Mouse (Mus musculus): ENCODE measurements around the gene C1ql4. TPM values are rescaled to one million over a fixed set of nuclear protein-coding genes. Genes with fewer than 3 reads are reported as not detected.

Gene C1ql4
- under 1 TPM in 1 of 2 experiments, not detected in 1; 0.44 TPM for total RNA-seq (2021)
- long read RNA-seq, experiment 1, result 0 reads
- long read RNA-seq, experiment 2, result 0 reads

DNA sequence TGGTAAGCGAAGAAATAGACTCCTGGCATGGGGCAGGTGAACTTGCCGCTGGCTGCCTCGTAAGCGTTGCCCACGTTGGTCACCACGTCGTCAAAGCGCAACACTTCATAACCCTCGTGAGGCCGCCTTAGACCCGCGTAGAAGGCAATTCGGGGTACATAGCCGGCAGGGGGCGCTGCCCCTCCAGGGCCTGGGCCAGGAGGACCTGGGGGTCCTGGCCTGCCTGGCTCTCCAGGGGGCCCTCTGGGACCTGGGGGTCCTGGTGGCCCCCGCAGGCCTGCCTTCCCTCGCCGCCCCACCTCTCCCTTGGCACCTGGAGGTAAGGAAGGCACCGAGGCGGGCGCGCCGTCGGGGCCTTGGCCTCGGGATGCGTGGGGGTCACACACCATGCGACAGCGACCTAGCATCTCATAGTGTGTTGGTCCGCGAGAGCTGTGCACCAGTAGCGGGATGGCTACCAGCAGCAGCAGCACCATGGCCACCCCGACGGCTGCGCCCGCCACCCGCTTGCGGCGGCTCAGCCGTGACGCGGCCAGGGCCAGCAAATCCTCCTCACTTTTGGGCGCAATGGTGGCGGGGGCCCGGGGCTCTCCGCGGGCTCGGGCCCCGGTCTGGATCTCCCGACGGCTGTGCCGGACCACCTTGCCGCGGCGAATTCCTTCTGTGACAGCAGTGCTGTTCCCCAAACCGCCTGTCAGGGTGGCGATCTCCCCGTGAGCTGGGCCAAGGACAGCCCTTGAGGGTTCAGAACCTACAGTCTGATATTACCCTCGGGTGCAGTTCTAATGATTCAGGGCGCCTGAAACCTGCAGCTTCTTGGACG, at the start of gene C1ql4:
Gene C1ql4, minus strand, starts transcription at position 565 of the 823 bp plus-strand sequence.
- no peak for DNase-seq (ENCODE audit: low spot score in 2 of 2)

DNA sequence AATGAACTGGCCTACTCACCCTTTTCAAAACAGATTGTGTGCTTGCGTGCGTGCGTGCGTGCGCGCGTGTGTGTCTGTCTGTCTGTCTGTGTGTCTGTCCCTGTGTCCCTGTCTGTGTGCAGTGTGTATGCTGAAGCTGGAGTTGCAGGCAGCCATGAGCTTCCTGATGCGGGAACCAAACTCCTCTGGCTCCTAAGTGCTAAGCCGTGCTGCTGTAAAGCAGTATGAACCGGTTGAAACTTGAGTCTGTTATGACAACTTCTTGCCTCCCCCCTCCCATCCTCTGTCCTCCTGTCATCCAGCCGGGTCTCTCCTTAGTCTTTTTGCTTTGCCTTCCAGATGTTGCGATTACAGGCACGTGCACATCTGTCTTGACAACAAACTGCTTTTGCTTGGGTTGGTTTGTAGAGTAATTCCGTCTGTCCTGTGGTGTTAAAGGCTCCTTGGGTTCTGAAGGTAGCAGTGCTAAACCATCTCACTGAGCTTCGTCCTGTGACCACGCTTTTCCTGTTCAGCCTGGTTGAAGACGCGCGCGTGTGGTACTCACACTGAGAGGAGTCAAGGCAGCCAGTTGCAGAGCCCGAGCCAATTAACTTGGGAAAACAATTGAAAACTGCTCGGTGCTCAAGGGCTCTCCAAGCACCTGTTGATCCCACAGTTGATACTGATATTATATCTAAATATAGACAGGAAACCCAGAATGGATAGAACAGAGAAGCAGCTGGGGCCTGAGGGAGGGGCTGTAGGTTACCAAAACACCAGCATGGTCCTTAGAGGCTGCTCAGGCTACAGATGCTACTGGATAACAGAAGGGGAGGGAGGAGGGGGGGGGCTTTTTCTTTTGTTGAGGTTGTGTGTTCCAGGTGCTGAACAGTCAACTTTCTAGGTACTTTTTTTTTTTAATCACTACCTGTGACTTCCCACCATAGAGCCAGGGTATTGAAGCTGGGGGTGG, 42.6 kb upstream of the C1ql4 start:
- no peak for DNase-seq (ENCODE audit: low spot score in 2 of 2)

DNA sequence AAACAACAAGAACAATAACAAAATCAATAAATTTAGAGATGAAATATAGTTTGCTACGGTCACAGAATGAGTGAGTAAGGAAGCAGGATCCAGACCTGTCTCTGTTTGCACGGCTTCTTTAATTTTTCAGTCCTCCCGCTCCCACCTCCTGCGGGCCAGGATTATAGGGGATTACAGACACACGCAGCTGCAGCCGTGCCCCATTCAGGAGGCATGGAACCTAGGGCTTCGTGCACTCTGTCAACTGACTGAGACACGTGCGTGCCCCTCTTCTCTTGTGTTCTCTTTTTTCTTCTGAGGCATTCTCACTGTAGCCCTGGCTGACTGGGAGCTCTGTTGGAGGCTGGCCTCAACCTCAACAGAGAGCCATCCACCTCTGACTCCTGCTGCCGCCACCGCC, 41.8 kb upstream of the C1ql4 start:
- no peak for DNase-seq (ENCODE audit: low spot score in 2 of 2)

DNA sequence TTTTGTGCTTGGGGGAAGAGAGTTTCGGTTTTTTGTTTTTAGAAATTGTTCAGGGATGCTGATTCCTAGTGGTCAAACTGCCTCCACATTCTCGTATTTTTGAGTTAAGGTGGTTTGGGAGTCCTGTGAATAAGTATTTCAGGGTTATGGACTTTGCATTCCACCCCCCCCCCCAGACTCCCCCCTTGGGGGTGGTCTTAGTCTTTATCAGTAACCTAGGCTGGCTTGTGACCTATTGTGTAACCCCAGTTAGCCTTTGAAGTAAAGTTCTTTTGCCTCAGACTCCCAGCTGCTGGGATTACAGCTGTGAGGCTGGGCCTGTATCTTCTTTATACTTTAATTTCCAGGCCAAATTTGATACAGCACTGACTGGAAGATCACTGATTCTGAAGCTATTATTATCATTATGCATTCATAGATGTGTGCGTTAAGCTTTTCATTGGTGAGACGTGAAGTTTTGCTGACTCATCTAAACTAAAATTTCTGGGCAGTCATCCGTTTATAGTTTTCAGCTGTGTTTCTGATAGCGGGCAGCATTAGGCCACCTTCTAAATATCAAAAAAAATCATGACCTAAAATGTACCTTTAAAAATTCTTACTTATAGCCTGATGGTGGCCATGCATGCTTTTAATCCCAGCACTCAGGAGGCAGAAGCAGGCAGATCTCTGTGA, 40.4 kb upstream of the C1ql4 start:
- no peak for DNase-seq (ENCODE audit: low spot score in 2 of 2)

DNA sequence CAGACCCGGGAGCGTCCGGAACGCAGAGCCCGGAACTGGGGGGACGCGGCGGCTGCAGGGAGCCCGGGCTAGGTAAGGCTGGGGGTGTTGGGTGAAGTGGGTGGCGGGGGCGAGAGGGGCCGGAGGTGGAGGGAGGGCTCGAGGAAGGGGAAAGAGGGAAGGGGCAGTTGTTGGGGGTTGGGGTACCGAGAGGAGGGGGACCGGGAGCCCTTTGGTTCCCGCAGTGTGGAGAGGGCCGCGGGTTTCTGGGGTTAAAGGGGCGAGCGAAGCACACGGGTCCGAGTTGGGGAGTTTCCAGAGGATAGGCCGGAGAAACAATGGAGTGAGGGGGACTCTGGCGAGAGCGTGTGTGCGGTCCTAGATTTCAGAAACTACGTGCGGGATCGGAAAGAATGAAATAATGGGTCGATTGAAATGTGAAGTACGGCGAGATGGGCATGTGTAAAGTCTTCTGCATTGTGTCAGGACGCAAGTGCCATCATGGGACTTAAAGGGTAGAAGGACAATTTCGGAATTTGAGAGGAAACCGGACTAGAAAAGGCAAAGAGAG, 39.3 kb upstream of the C1ql4 start:
- DNase-seq (ENCODE audit: low spot score in 2 of 2), result peak in 1 of 2 experiments; percentile 13

DNA sequence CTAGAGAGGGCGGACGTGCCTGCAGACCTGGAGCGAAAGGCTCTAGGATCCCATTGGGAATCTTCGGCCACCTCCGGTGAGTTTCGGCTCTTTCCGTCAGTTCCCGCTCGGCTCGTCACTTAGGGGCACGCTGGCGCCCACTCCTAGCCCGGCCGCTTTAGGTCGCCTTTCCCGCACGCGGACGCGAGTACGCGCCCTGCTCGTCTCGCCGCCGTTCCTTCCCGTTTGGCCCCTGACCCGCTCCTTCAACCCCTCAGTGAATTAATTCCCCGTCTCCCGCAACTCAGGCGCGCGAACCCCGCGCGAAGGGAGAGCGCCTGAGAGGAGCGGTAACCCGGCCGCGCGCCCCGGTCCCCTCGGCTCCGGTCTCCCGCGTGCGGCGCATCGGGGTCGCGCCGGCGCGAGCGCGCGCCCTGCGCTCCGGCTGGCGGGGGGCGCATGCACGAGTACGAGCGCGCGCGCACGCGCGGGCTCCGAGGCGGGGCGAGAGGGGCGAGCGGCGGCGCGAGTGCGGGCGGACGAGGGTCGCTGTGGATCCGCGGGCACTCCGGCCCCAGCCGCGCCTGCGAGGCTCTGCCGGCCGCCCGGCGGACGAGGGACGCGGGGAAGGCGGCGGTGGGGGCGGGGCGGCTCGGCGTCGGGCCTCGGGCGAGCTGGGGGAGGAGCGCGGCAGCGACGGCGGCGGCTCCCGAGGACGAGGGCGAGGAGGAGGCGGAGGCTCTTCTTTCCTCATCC, 38.6 kb upstream of the C1ql4 start:
- peak; percentile 90 to 92 for DNase-seq (ENCODE audit: low spot score in 2 of 2)

DNA sequence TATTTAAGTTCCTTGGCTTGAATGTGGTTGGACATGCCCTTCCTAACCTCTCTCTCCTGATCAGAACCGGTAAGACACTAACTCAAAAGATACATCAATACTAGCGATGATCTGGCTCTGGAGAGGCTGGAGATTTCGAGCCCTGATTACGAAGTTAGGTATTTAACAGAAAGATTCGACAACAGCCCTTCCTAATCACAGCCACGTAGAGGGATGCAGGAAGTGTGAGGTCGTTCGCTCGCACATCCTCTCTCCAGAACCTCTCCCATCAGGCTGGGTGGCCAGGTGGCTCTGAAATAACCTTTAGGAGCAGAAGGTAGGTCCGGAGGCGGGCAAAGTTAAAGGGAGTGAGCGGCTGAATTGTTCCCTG, 38.1 kb upstream of the C1ql4 start, which contains the start of gene Spats2:
Gene Spats2, plus strand, starts transcription at position 206 of the 370 bp plus-strand sequence.
- no peak for DNase-seq (ENCODE audit: low spot score in 2 of 2)

DNA sequence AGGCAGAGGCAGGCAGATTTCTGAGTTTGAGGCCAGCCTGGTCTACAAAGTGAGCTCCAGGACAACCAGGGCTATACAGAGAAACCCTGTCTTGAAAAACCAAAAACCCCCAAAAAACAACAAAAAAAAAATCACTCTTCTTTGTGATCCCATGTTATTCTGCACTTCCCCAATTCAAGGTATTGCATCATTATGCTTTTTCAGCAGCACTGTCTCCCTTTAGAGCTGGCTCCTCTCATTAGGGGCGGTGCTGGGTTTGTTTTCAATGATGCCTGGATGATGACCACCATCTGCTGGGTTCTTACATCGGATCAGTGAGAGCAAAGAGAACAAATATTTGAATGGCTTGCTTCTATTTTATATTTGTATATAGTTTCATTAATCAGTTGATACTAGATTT, 35.0 kb upstream of the C1ql4 start:
- no peak for DNase-seq (ENCODE audit: low spot score in 2 of 2)

DNA sequence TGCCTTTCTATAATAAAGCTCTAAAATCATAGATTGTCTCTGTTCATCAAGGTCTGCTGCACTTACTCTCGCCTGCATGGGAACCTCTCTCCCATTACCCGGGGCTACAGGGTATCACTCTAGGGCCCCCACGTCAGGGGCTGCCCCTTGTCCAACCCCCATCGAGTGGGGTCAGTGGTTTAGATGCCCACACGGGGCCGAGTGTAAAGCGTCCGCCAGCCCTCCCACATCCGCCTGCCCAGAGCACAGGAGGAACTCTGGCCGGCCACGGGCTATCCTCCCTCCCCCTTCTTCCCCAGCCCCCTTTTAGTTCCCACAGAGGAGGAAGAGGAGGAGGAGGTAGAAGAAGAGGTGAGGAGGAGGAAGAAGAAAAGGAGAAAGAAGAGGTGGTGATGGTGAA, 33.2 kb upstream of the C1ql4 start:
- no peak for DNase-seq (ENCODE audit: low spot score in 2 of 2)

DNA sequence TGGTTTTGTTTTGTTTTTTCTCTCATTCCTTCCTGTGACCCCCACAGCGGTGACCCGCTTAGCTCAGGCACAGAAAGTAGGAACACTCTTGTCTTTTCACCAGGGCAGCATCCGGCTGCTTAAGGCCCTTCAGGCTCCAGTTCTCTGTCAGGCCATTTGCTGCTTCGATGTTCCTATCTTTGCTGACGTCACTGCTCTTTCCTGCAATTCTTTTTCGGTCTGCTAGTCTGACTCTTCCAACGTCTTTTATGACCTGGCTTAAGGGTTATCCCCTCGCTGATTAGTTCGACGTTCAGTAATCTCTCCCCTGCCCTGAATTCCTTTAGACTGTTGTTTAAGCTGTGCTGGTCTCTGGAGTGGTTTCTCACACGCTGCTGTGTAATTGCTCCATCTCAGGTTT, 28.9 kb upstream of the C1ql4 start:
- DNase-seq (ENCODE audit: low spot score in 2 of 2), result no peak

DNA sequence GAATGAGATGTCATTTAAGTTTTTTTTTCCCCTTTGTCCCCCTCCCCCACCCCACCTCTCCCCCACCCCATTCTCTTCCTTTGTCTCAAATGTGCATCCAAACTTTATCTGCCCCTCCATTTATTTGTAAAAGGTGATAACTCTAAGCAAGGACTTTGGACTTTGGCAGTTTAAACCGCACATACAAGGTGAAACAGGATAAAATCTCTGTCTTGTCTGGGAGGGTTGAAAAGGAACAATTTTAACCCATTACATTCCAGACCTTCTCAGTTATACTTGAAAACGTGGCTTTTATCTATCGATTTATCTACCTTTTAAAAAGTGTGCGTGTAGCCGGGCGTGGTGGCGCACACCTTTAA, 27.4 kb upstream of the C1ql4 start:
- no peak for DNase-seq (ENCODE audit: low spot score in 2 of 2)

DNA sequence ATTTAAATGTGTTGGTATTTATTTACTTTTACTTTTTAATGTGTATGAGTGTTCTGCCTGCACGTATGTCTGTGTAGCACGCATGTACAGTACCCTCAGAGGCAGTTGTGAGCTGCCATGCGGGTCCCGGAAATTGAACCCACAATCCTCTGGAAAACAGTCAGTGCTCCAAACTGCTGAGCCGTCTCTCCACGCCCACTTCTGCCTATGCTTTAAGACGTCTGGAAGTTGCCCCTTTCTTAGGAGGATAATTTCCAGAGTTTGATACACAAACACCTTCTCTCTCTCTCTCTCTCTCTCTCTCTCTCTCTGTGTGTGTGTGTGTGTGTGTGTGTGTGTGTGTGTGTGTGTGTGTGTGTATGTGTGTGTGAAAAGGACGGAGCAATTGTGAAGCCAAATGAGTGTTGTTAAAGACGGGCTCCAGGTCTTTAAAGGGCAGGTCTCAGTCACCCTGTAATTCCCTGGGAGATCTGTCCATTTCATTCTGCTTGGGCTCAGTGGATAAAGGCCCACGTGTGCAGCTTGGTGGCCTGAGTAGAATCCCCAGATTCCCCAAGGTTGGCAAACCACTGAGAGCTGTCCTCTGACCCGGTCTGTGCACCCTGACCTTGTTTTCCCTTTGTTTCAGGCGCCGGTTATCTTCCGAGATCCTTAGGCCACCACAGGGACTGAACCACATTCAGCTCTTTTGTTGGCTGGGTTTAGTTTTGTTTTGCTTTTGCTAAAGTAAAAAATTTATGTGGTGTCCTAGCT, 26.9 kb upstream of the C1ql4 start:
- no peak for DNase-seq (ENCODE audit: low spot score in 2 of 2)

DNA sequence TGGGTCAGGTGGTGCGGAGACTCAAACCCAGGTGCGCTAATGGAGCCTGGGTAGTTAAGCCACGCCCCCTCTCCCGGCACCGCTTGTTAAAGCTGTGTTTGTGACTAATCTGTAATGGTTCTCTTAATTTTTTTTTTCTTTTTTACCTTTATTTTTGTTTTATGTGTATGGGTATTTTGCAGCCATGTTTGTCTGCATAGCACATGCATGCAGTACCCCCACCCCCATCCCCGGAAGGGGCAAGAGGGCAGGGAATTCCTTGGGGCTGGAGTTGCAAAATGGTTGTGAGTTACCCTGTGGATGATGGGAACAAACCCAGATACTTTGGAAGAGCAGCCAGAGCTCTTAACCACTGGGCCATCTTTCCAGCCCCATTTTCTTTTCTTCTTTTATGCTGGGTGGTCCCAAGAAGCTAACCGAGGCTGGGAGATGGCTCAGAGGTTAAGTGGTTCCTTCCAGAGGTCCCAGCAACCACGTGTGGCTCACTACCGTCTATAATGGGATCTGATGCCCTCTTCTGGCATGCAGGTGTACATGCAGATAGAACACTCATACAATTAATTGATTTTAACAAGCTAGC, 25.9 kb upstream of the C1ql4 start:
- no peak for DNase-seq (ENCODE audit: low spot score in 2 of 2)

DNA sequence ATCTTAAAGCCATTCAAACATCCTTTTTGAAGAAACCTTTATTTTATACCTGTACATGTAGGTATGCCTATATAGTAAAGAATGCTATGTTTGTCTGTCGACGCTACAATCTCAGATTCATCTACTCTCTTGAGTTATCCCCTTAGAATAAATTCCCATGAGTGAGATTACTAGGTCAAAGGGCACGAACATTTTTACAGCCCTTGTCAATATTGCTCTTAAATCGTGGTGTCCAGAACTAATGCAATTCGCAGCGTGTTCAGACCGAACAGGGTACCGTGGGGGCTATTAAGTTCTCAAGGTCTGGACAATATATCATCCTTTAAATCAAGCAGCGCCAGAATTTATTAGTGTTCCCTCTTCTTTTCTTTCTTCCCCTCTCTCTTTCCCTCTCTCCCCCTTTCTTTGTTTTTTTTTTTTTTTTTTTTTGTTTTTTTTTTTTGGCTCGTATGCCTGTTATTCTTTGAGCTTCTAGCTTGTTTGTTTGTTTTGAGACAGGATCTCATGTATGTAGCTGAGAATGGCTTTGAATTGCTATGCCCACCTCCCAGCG, 25.3 kb upstream of the C1ql4 start:
- no peak for DNase-seq (ENCODE audit: low spot score in 2 of 2)

DNA sequence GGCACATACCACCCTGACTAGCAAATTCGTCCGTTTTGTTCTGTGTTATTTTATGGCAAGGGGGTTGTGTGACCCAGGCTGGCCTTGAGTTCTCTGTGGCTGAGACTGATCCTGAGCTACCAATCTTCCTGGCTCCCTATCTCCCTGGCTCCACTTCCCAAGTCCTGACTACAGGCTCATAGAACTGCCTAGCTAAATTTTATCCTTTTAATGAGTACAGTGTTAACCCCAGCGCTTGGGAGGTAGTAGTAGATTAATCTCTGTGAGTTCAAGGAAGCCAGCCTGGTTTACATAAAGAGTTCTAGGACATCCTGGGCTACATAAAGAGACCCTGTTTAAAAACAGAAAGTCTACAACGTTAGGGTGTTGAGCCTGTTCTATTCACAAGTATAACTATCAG, 24.2 kb upstream of the C1ql4 start:
- no peak for DNase-seq (ENCODE audit: low spot score in 2 of 2)

DNA sequence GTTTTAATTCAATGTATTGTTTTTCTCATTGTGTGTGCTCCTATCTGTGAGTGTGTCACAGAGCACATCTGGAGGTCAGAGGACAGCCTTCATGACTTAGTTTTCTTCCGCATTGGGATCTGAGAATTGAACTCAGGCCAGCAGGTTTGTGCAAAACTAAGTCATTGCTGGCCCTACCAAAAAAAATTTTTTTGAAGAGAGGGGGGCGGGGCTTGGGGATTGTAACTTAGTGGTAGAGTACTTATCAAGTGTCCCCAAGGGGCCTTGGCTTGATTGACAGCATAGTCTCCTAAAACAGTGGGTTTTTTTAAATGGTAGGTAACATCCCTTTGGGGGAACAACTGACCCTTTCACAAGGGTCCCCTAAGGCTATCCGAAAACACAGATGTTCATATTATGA, 23.5 kb upstream of the C1ql4 start:
- DNase-seq (ENCODE audit: low spot score in 2 of 2), result no peak

DNA sequence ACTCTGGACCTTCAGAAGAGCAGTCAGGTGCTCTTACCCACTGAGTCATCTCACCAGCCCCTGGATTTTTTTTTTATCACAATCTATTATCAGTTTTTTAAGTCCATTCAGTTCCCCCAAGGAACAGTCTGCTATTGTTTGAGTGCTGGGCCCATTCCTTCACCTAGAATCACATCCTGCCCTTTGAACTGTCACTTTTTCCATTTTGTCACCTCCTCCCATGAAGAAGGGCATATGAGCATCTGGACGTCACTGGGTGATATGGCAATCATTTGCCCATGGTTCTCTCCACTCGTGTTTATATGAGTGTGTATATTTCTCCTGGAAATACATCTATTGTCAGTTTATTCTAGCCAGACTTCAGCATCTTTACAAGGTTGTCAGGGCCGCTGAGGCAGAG, 20.2 kb upstream of the C1ql4 start:
- DNase-seq (ENCODE audit: low spot score in 2 of 2), result no peak

DNA sequence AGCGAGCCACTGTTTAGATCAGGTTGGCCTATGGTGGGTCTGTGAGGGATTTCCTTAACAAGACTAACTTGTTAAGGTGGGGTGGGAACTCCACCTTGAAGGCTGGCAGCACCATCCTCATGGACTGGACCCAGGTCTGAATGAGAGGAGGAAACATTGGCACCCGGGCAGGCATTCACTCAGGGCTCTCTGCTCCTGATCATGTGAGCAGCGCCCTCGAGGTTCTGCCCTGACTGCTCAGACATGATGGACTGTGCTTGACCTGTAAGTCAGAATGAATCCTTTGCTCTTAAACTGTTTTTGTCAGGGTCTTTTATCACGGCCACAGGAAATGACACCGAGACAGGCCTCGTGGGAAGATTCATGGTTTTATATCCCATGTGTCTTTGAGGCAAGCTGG, 17.6 kb upstream of the C1ql4 start:
- no peak for DNase-seq (ENCODE audit: low spot score in 2 of 2)

DNA sequence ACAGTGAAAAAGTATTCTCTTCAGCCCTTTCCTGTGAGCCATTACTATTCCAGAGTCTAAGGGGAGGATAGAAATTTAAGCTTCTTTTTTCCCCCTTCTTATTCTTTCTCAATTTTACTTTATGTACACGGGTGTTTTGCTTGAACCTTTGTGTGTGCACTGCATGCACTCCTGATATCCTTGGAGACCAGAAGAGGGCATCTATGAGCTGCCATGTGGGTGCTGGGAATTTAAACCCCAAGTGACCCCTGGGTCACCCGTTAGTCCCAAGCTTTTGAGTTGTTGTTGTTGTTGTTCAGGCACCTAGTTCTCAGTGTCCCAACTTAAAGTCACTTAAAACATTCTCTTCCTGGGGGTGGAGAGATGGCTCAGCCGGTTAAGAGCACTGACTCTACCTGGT, 12.4 kb upstream of the C1ql4 start:
- DNase-seq (ENCODE audit: low spot score in 2 of 2), result no peak

Data from layer of hippocampus, postnatal 14 days (tissue).